Mouse (Mus musculus) bone marrow macrophage, adult 2 months (primary cell): ENCODE measurements around the gene Dock4.

Experiments
- CTCF ChIP-seq: IDR thresholded peaks from 2 replicates; pipeline ENCODE4 v1.5.1; 2012; ENCODE audit warnings: low read depth, mild to moderate bottlenecking, low read length, moderate library complexity
- POLR2A ChIP-seq: IDR thresholded peaks from 2 replicates; pipeline ENCODE4 v1.6.1; 2012; ENCODE audit warnings: mild to moderate bottlenecking, low read depth, low read length, borderline replicate concordance

DNA sequence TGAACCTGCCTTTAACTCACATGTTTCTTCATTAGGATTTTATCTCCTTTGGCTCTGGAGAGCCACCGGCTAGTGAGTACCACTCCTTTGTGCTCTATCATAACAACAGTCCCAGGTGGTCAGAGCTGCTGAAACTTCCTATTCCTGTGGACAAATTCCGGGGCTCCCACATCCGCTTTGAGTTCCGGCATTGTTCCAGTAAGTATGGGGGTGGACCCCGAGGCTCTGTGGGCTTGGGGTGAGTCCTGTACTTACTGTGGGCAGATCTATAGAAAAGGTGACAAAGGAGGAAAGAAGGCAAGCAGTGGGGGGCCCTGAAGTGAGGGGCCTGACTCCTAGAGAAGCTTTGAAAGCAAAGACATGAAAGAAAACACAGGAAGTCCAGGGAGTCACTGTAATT lies 258.5 kb downstream of the Dock4 start:
- no peak for TF ChIP-seq CTCF
- no peak for TF ChIP-seq POLR2A
